Comparison of ENCODE assay signal across 9 mouse cellular contexts in the genomic region with DNA sequence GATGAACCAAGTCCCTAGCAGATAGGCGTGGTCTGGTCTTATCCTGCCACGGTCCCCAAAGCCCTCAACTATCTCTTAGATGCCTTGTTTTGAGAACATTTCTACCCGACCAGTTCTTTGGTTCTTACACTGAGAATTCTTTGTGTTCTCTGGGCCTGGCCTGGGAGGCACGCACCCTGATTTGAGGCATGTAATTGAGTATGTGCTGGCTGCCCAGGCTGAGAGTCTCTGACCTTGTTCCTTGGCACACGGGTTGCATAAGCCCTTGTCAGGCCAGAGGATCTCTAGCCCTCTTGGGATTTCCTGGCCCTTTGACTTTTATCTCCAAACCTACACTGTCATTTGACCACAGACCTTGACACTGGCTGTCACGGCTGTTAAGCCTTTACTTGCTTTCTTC. TPM values are rescaled to one million over a fixed set of nuclear protein-coding genes. Genes with fewer than 3 reads are reported as not detected.
DNase-seq lines count a peak whose midpoint lies in the region; ATAC-seq and TF ChIP-seq lines count a peak whose summit lies in the region.
"Had no signal": no experiment of that assay in that cellular context is flagged by ENCODE, and none has a peak within 500 bp of the region (broad histone marks: within the 10 kb centered on the region; RNA-seq: fewer than 3 reads in every experiment).

No protein-coding gene starts in this region.

- intact Hi-C loops in heart, adult 2 months (cut with DNase I), result no loop called here
- intact Hi-C loops in left cerebral cortex, postnatal 14 days (cut with DNase I), result no loop called here
- intact Hi-C loops in left cerebral cortex, postnatal 4 days (cut with DNase I), result no loop called here

- peak overlapping the region; percentile 62 for H3K27ac ChIP-seq in heart, embryonic 11.5 days (ENCODE audit: low read depth, low read length)
- H3K27ac ChIP-seq in heart, adult 2 months, result no peak overlapping the region
- peak overlapping the region; percentile 82 for H3K27ac ChIP-seq in liver, adult 2 months (replicated peaks; ENCODE audit: insufficient read depth, low read depth, low read length)
- H3K27ac ChIP-seq: limb, embryonic 15.5 days had no signal

- no peak for TF ChIP-seq POLR2A in heart, adult 2 months (IDR thresholded peaks at IDR 0.05; ENCODE audit: insufficient read depth, low read depth, low read length)
- no peak for TF ChIP-seq POLR2A in liver, adult 2 months (IDR thresholded peaks at IDR 0.05; ENCODE audit: extremely low read depth, insufficient read depth, low read length)

- no peak for TF ChIP-seq CTCF in heart, adult 2 months (IDR thresholded peaks at IDR 0.05)
- no peak for TF ChIP-seq CTCF in G1E (IDR thresholded peaks at IDR 0.05; ENCODE audit: low read depth, low read length)
- TF ChIP-seq CTCF in liver, adult 2 months (IDR thresholded peaks at IDR 0.05; ENCODE audit: low read depth, low read length), result no peak

- no peaks in the 10 kb centered on the region for H3K27me3 ChIP-seq in heart, embryonic 11.5 days (ENCODE audit: control insufficient read depth, insufficient read depth, low read length)
- no peaks in the 10 kb centered on the region for H3K27me3 ChIP-seq in heart, adult 2 months (ENCODE audit: control insufficient read depth, insufficient read depth, low read length)
- no peaks in the 10 kb centered on the region for H3K27me3 ChIP-seq in G1E (ENCODE audit: insufficient read depth, low read length)
- no peaks in the 10 kb centered on the region for H3K27me3 ChIP-seq in erythroblast, embryonic 14.5 days (ENCODE audit: control insufficient read depth)
- no peaks in the 10 kb centered on the region for H3K27me3 ChIP-seq in liver, adult 2 months (ENCODE audit: control insufficient read depth, insufficient read depth, low read length)
- H3K27me3 ChIP-seq: limb, embryonic 15.5 days had no signal

- no peak for TF ChIP-seq EP300 in heart, adult 2 months (IDR thresholded peaks at IDR 0.05; ENCODE audit: insufficient read depth, low read depth, low read length)

- H3K79me2 ChIP-seq in heart, adult 2 months (replicated peaks; ENCODE audit: control insufficient read depth, insufficient read depth, low read length), result peaks cover 3% of the 10 kb centered on the region; the same call in 1 of the 2 replicates
- peaks cover 7% of the 10 kb centered on the region; the same call in 1 of the 2 replicates for H3K79me2 ChIP-seq in liver, adult 2 months (ENCODE audit: control insufficient read depth, insufficient read depth, low read length)

- H3K4me2 ChIP-seq in heart, embryonic 11.5 days, result peak overlapping the region; percentile 4; the same call in 1 of the 2 replicates
- H3K4me2 ChIP-seq: limb, embryonic 15.5 days had no signal

- H3K4me3 ChIP-seq in heart, embryonic 11.5 days (ENCODE audit: low read depth, low read length), result no peak overlapping the region
- no peak overlapping the region for H3K4me3 ChIP-seq in heart, adult 2 months
- H3K4me3 ChIP-seq in G1E (ENCODE audit: low read depth, low read length), result peak overlapping the region; percentile 62; the same call in 1 of the 2 replicates
- H3K4me3 ChIP-seq in erythroblast, embryonic 14.5 days (replicated peaks), result peak overlapping the region; percentile 79
- H3K4me3 ChIP-seq in liver, adult 2 months (ENCODE audit: insufficient read depth, low read depth, low read length), result no peak overlapping the region
- H3K4me3 ChIP-seq: limb, embryonic 15.5 days had no signal

- H3K9me3 ChIP-seq in heart, embryonic 11.5 days (replicated peaks; ENCODE audit: control insufficient read depth, low read length), result no peaks in the 10 kb centered on the region
- peaks cover 14% of the 10 kb centered on the region for H3K9me3 ChIP-seq in G1E (replicated peaks)
- H3K9me3 ChIP-seq in erythroblast, embryonic 14.5 days (ENCODE audit: control insufficient read depth, low read length), result peaks cover 4% of the 10 kb centered on the region; the same call in 1 of the 2 replicates
- H3K9me3 ChIP-seq: limb, embryonic 15.5 days had no signal

- ATAC-seq in heart, embryonic 11.5 days (replicated peaks; ENCODE audit: insufficient number of reproducible peaks, low FRiP score, low TSS enrichment), result no peak
- ATAC-seq in G1E (ENCODE audit: extremely low read depth, insufficient number of reproducible peaks, low FRiP score, poor library complexity, severe bottlenecking), result peak; percentile 50

- no peaks in the 10 kb centered on the region for H3K36me3 ChIP-seq in heart, embryonic 11.5 days (ENCODE audit: control insufficient read depth, insufficient read depth, low read length)
- H3K36me3 ChIP-seq in heart, adult 2 months (ENCODE audit: control insufficient read depth, insufficient read depth, low read length), result peaks cover 3% of the 10 kb centered on the region; the same call in 1 of the 2 replicates
- peaks cover 29% of the 10 kb centered on the region for H3K36me3 ChIP-seq in G1E (replicated peaks)
- H3K36me3 ChIP-seq in erythroblast, embryonic 14.5 days (ENCODE audit: control insufficient read depth), result peaks cover 42% of the 10 kb centered on the region
- no peaks in the 10 kb centered on the region for H3K36me3 ChIP-seq in liver, adult 2 months (ENCODE audit: control insufficient read depth, insufficient read depth, low read length)
- H3K36me3 ChIP-seq: limb, embryonic 15.5 days had no signal

- peaks cover 13% of the 10 kb centered on the region for H3K4me1 ChIP-seq in heart, embryonic 11.5 days (ENCODE audit: control insufficient read depth, insufficient read depth, low read length)
- peaks cover 13% of the 10 kb centered on the region for H3K4me1 ChIP-seq in heart, adult 2 months (ENCODE audit: control insufficient read depth, insufficient read depth, low read length)
- H3K4me1 ChIP-seq in G1E (ENCODE audit: insufficient read depth, low read depth, low read length), result peaks cover 68% of the 10 kb centered on the region
- H3K4me1 ChIP-seq in erythroblast, embryonic 14.5 days (ENCODE audit: control insufficient read depth), result peaks cover 72% of the 10 kb centered on the region
- H3K4me1 ChIP-seq in liver, adult 2 months (ENCODE audit: control insufficient read depth, insufficient read depth, low read length), result peaks cover 23% of the 10 kb centered on the region

- DNase-seq in heart, adult 2 months, result no peak
- no peak for DNase-seq in G1E (ENCODE audit: low spot score)
- peak; percentile 92 for DNase-seq in liver, adult 2 months (ENCODE audit: extremely low read depth, low read depth, low spot score)
- DNase-seq in left cerebral cortex, postnatal 14 days (ENCODE audit: low spot score in 2 of 2), result no peak
- no peak for DNase-seq in left cerebral cortex, postnatal 4 days
- DNase-seq in left cerebral cortex, adult 8-10 months (ENCODE audit: low spot score in 2 of 2), result no peak

- WGBS in heart, embryonic 11.5 days (ENCODE audit: insufficient replicate concordance), result 54% methylated on average over 6 of the region's 6 CpGs
- 66% methylated on average over 6 of the region's 6 CpGs for WGBS in heart, adult 2 months
- WGBS in liver, adult 2 months, result 27% methylated on average over 6 of the region's 6 CpGs

- H3K9ac ChIP-seq in heart, embryonic 11.5 days (ENCODE audit: low read depth, low read length), result no peak overlapping the region
- no peak overlapping the region for H3K9ac ChIP-seq in heart, adult 2 months (ENCODE audit: low read depth, low read length)
- peak overlapping the region; percentile 22 for H3K9ac ChIP-seq in liver, adult 2 months (ENCODE audit: low read depth, low read length)
- H3K9ac ChIP-seq: limb, embryonic 15.5 days had no signal

RNA-seq across cellular contexts. Expression of gene Parp16, which starts 22.5 kb away (rescaled TPM):
- polyA plus RNA-seq in heart, embryonic 11.5 days (2014; fragmentation: Nextera tagmentation; extraction: Ambion mirVana), result 4.6 and 5.0 TPM in 2 replicates
- 1 to 10 TPM; 2.6 to 3.1 TPM for total RNA-seq in heart, adult 2 months (2021)
- 3.7 and 4.8 TPM in 2 replicates for polyA plus RNA-seq in heart, adult 2 months (2012; rRNA removed)
- total RNA-seq in G1E (2014; fragmentation: Nextera tagmentation), result 14.8 and 19.5 TPM in 2 replicates
- 7.7 and 7.8 TPM in 2 replicates for total RNA-seq in G1E (2017)
- 15.9 and 19.4 TPM in 2 replicates for polyA plus RNA-seq in G1E (2012)
- polyA plus RNA-seq in erythroblast, embryonic 14.5 days (2012), result 3.0 and 3.3 TPM in 2 replicates
- 11.3 and 12.6 TPM in 2 replicates for total RNA-seq in liver, adult 2 months (2014; rRNA removed)
- 11.4 and 13.6 TPM in 2 replicates for polyA plus RNA-seq in liver, adult 2 months (2012; rRNA removed)
- total RNA-seq in left cerebral cortex, postnatal 14 days (2021), result 1 to 10 TPM; 3.1 to 3.9 TPM
- 1 to 10 TPM; 5.8 to 6.9 TPM for total RNA-seq in left cerebral cortex, postnatal 4 days (2021)
- total RNA-seq in left cerebral cortex, adult 8-10 months (2022), result 1 to 10 TPM; 3.4 to 4.8 (median 4.0) TPM

RNA-seq across cellular contexts. Expression of gene Cilp, which starts 47.3 kb away (rescaled TPM):
- polyA plus RNA-seq in heart, embryonic 11.5 days (2014; fragmentation: Nextera tagmentation; extraction: Ambion mirVana), result 0.14 TPM in 1 of 2 replicates, not detected in the other
- 1 to 10 TPM; 3.0 to 4.8 TPM for total RNA-seq in heart, adult 2 months (2021)
- 4.8 and 10.1 TPM in 2 replicates for polyA plus RNA-seq in heart, adult 2 months (2012; rRNA removed)
- not detected in 2 replicates for total RNA-seq in G1E (2014; fragmentation: Nextera tagmentation)
- under 0.01 TPM in 1 of 2 replicates, not detected in the other for total RNA-seq in G1E (2017)
- polyA plus RNA-seq in G1E (2012), result not detected in 2 replicates
- polyA plus RNA-seq in erythroblast, embryonic 14.5 days (2012), result not detected in 2 replicates
- total RNA-seq in liver, adult 2 months (2014; rRNA removed), result 0.18 and 0.20 TPM in 2 replicates
- polyA plus RNA-seq in liver, adult 2 months (2012; rRNA removed), result 0.12 and 0.15 TPM in 2 replicates
- total RNA-seq in left cerebral cortex, postnatal 14 days (2021), result not detected
- total RNA-seq in left cerebral cortex, postnatal 4 days (2021), result not detected
- under 1 TPM in 3 of 4 experiments, not detected in 1; 0.13 to 0.23 (median 0.19) TPM for total RNA-seq in left cerebral cortex, adult 8-10 months (2022)

Comparison
In these comparisons a context has a peak if more than half of its experiments do, and no peak if none do; other contexts are left out.
1. H3K4me3 ChIP-seq: peak in G1E (single experiment) and erythroblast, embryonic 14.5 days (single experiment); none in heart, embryonic 11.5 days (single experiment), heart, adult 2 months (single experiment) and liver, adult 2 months (single experiment).